Mouse (Mus musculus): Measurements from ENCODE around the gene Kxd1. TPM values are rescaled to one million over a fixed set of nuclear protein-coding genes. Genes with fewer than 3 reads are reported as not detected.

The Kxd1 gene
- polyA plus RNA-seq, 1 experiment from 2014 or later = 77.6 TPM

DNA sequence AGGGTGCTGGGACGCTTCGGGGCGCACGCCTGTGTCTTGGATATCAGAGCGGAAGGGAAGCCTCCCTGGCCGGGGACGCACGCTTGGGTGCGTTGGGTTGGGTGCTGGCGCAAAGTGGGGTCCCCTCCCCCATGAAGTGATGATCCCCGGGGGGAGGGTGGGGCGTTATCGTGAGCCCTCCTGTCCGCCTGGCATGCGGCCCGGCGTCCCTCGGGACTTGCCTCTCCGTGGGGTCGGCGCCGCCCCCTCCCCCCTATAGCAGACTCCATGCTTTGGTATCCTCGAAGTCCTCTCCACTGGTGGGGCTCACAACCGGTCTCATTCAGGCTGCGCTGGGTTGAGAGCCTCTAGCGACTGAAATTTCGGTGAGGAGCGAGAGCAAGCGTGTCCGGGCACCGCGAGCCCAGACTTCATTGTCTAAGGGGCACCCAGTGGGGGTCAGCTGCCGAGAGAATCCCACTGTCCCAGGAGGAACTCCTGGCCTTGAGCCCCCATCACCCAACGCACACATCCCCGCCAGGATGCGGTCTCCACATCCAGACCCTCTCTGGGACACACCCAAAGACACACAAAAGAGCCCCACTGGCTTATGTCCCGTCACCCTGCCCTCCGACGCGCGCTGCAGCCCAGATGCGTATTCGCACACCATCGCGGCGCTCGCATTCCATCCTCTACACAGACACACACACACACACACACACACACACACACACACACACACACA lies 33.9 kb downstream of the Kxd1 start:
- H3K4me1 ChIP-seq (ENCODE audit: control insufficient read depth, insufficient read depth, low read length) = peaks cover 25% of the 10 kb centered on the region
- H3K9me3 ChIP-seq (replicated peaks; ENCODE audit: control insufficient read depth, low read length) = no peaks in the 10 kb centered on the region
- 2% methylated on average over 47 of the region's 47 CpGs for WGBS
- peaks cover 95% of the 10 kb centered on the region for H3K27me3 ChIP-seq (ENCODE audit: control insufficient read depth, insufficient read depth, low read length)
- no peak overlapping the region for H3K27ac ChIP-seq (ENCODE audit: low read length)
- H3K9ac ChIP-seq (ENCODE audit: low read length) = peak overlapping the region; percentile 51; the same call in 1 of the 2 replicates
- H3K4me3 ChIP-seq (ENCODE audit: low read length) = peak overlapping the region; percentile 52
- peak overlapping the region; percentile 71; the same call in 1 of the 2 replicates for H3K4me2 ChIP-seq (ENCODE audit: low read depth, low read length)
- no peaks in the 10 kb centered on the region for H3K36me3 ChIP-seq (ENCODE audit: control insufficient read depth, insufficient read depth)
- no peak for ATAC-seq (replicated peaks; ENCODE audit: extremely low read depth, insufficient read depth, low FRiP score)

DNA sequence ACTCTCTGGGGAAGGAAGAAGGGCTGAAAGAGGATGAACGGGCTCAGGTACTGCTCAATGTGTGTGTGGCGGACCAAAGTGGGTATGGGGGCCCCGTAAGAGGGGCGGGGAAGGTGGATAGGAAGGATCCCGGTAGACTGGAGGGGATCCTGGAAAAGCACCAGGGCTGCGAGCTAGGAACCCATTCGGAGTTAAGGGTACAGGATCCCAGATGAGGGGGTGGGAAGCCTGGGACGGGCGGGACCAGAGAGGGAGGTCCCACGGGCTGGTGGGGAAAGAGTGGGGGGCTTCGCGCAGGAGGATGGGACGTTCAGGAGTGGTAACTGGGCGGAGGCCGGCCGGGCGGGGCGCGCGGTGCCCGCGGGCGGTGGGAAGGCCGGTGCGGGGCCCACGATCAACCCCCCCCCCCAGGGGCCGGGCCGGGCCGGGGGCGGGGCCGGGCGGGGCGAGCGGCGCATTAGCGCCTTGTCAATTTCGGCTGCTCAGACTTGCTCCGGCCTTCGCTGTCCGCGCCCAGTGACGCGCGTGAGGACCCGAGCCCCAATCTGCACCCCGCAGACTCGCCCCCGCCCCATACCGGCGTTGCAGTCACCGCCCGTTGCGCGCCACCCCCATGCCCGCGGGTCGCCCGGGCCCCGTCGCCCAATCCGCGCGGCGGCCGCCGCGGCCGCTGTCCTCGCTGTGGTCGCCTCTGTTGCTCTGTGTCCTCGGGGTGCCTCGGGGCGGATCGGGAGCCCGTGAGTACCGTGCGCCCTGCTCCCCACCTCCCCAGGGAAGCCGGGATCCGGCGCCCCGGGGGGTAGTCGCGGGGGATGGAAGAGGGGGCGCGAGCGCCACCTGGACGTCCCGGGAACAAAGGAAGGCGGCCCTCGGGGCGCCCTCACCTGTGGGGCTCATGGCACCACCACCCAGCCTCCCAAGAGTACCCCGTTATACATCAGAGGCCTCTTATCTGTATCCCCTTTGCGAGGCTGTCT lies 34.8 kb downstream of the Kxd1 start, which contains the start of gene Crlf1:
TSS of gene Crlf1 (plus strand) at position 495 of the 977 bp plus-strand sequence.
- Histone ChIP-seq H3K4me3 (ENCODE audit: low read length) (peak within 1 kb of the TSS; percentile 52), H3K36me3 (ENCODE audit: control insufficient read depth, insufficient read depth) (no peaks in the 10 kb centered on the region), H3K4me1 (ENCODE audit: control insufficient read depth, insufficient read depth, low read length) (peaks cover 32% of the 10 kb centered on the region), H3K27ac (ENCODE audit: low read length) (no peak within 1 kb of the TSS), H3K9ac (ENCODE audit: low read length) (peak within 1 kb of the TSS; percentile 51), H3K4me2 (ENCODE audit: low read depth, low read length) (peak within 1 kb of the TSS; percentile 71), H3K27me3 (ENCODE audit: control insufficient read depth, insufficient read depth, low read length) (peaks cover 95% of the 10 kb centered on the region), H3K9me3 (replicated peaks; ENCODE audit: control insufficient read depth, low read length) (no peaks in the 10 kb centered on the region)
- no peak; the same call in 1 of the 2 replicates for ATAC-seq (replicated peaks; ENCODE audit: extremely low read depth, insufficient read depth, low FRiP score)
- WGBS = 1% methylated on average over 73 of the region's 93 CpGs

DNA sequence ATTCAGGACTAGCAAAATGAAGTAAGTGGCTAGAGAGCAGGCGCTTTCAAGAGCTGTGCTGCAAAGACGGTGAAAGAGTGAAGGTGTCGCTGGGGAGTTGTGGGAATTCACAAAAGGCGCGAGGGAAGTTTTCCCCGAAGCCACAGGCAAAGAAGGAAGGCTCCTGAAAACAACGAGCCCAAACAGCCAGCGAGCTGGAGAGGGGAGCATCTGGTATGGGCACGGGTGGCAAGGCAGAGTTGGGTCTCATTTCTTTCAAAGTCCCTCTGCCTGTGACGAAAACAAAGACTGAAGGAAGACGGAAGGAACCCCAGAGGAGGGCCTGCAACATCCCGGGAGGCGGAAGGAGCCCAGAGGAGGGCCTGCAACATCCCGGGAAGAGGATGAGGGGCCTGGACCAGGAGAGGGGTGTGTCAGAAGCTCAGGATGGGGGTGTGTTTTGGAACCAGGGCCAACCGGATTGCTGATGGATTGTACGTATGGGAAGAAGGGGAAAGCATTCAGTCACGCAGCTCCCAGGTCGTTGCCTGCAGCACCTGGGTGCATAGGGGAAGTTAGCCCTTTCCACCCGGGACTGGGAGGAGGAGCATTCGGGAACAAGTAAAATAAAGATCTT lies 36.8 kb downstream of the Kxd1 start:
- no peak for ATAC-seq (replicated peaks; ENCODE audit: extremely low read depth, insufficient read depth, low FRiP score)
- no peaks in the 10 kb centered on the region for H3K9me3 ChIP-seq (replicated peaks; ENCODE audit: control insufficient read depth, low read length)
- H3K4me2 ChIP-seq (ENCODE audit: low read depth, low read length) = no peak overlapping the region
- H3K27me3 ChIP-seq (ENCODE audit: control insufficient read depth, insufficient read depth, low read length) = peaks cover 95% of the 10 kb centered on the region
- no peak overlapping the region for H3K9ac ChIP-seq (ENCODE audit: low read length)
- H3K4me3 ChIP-seq (ENCODE audit: low read length) = no peak overlapping the region
- 7% methylated on average over 20 of the region's 20 CpGs for WGBS
- H3K36me3 ChIP-seq (ENCODE audit: control insufficient read depth, insufficient read depth) = no peaks in the 10 kb centered on the region
- no peak overlapping the region for H3K27ac ChIP-seq (ENCODE audit: low read length)
- peaks cover 32% of the 10 kb centered on the region for H3K4me1 ChIP-seq (ENCODE audit: control insufficient read depth, insufficient read depth, low read length)

DNA sequence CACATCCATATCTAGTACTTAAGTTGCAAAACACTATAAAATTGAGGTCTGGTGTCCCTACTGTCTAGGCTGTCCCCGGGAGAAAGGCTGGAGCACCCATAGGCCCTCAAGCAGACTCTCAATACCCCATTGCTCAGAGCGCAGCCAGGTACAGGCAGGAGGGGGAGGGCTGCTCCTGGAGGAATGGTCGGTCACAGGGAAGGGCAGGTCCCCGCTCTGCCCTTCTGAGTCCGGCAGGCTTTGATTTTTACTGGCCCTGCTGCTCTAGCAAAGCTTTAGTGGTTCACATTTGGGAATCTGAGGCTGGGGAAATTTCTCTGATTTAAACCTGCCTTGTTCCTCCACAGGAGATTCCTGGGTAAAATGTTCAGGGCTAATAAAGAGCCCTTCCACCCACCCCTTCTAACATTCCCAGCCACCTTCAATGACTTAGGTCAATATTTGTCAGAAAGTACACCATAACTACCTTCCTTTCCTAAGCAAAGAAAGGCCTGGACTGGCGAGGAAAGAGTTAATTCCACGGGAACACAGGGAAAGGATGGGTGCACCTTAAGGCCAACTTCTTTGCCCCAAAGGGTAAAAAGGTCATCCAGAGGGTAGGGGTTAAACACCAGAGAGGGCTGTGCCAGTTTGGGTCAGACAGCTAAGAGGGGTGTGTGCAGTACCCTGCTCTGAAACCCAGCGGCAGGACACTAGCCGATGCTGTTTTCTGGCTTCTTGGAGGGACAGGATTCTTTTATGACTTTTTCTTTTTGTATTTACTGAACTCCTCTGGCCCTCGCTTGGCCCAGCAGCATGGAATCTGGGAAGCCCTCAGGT lies 37.5 kb downstream of the Kxd1 start:
- Histone ChIP-seq H3K4me3 (ENCODE audit: low read length) (no peak overlapping the region), H3K4me1 (ENCODE audit: control insufficient read depth, insufficient read depth, low read length) (peaks cover 32% of the 10 kb centered on the region), H3K9me3 (replicated peaks; ENCODE audit: control insufficient read depth, low read length) (no peaks in the 10 kb centered on the region), H3K4me2 (ENCODE audit: low read depth, low read length) (no peak overlapping the region), H3K27me3 (ENCODE audit: control insufficient read depth, insufficient read depth, low read length) (peaks cover 95% of the 10 kb centered on the region), H3K36me3 (ENCODE audit: control insufficient read depth, insufficient read depth) (no peaks in the 10 kb centered on the region), H3K9ac (ENCODE audit: low read length) (no peak overlapping the region), H3K27ac (ENCODE audit: low read length) (no peak overlapping the region)
- WGBS = 23% methylated on average over 10 of the region's 10 CpGs
- ATAC-seq (replicated peaks; ENCODE audit: extremely low read depth, insufficient read depth, low FRiP score) = no peak

DNA sequence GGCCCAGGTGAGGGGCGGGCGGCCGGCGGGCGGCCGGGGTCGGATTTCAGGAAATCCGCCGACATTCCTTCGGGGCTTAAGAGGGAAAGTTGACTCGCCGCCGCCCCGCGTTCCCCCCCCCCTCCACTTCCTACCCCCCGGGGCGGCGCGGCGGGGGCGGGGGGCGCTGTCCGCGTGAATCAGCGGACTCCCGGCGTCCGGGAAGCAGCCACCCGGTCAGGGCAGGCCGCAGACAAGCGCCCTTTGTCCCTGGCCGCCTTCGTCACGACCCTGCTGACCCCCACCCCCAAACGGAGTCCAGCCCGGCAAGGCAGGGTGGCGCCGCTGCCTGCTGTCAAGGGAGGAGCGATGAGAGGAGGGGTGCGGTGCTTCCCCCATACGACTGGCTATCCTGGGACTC lies 38.2 kb downstream of the Kxd1 start:
- peaks cover 32% of the 10 kb centered on the region for H3K4me1 ChIP-seq (ENCODE audit: control insufficient read depth, insufficient read depth, low read length)
- H3K9ac ChIP-seq (ENCODE audit: low read length) = peak overlapping the region; percentile 45; the same call in 1 of the 2 replicates
- peak overlapping the region; percentile 65 for H3K4me2 ChIP-seq (ENCODE audit: low read depth, low read length)
- no peaks in the 10 kb centered on the region for H3K36me3 ChIP-seq (ENCODE audit: control insufficient read depth, insufficient read depth)
- peak overlapping the region; percentile 42 for H3K4me3 ChIP-seq (ENCODE audit: low read length)
- 2% methylated on average over 36 of the region's 41 CpGs for WGBS
- no peak for ATAC-seq (replicated peaks; ENCODE audit: extremely low read depth, insufficient read depth, low FRiP score)
- no peak overlapping the region for H3K27ac ChIP-seq (ENCODE audit: low read length)
- peaks cover 95% of the 10 kb centered on the region for H3K27me3 ChIP-seq (ENCODE audit: control insufficient read depth, insufficient read depth, low read length)
- no peaks in the 10 kb centered on the region for H3K9me3 ChIP-seq (replicated peaks; ENCODE audit: control insufficient read depth, low read length)

DNA sequence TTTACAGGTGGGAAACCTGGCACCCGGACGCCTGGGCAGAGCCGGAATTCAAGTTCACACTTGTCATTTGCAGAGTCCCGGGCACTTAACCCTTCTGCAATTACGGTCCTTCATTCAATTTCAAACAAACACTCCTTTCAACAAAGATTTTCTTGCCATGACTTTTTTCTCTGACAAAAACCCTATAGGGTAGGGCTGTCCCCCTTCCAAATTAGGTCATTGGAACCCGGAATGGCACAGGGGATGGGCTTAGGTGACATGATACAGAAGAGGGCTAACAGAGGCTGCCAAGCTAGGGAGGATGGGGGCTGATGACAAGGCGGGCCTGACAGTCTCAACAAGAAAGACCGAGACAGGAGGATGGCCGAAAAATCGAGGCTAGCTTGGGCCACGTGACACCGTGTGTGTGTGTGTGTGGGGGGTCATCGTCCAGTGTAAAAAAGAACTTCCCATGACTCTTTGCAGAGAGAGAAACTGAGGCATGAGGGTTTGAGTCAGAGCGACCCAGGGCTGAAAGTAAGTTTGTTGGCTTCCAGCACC lies 38.8 kb downstream of the Kxd1 start:
- Histone ChIP-seq H3K4me2 (ENCODE audit: low read depth, low read length) (peak overlapping the region; percentile 65), H3K9me3 (replicated peaks; ENCODE audit: control insufficient read depth, low read length) (no peaks in the 10 kb centered on the region), H3K9ac (ENCODE audit: low read length) (peak overlapping the region; percentile 45; the same call in 1 of the 2 replicates), H3K4me3 (ENCODE audit: low read length) (peak overlapping the region; percentile 44), H3K36me3 (ENCODE audit: control insufficient read depth, insufficient read depth) (no peaks in the 10 kb centered on the region), H3K4me1 (ENCODE audit: control insufficient read depth, insufficient read depth, low read length) (peaks cover 32% of the 10 kb centered on the region), H3K27me3 (ENCODE audit: control insufficient read depth, insufficient read depth, low read length) (peaks cover 94% of the 10 kb centered on the region), H3K27ac (ENCODE audit: low read length) (no peak overlapping the region)
- 3% methylated on average over 14 of the region's 14 CpGs for WGBS
- ATAC-seq (replicated peaks; ENCODE audit: extremely low read depth, insufficient read depth, low FRiP score) = no peak

DNA sequence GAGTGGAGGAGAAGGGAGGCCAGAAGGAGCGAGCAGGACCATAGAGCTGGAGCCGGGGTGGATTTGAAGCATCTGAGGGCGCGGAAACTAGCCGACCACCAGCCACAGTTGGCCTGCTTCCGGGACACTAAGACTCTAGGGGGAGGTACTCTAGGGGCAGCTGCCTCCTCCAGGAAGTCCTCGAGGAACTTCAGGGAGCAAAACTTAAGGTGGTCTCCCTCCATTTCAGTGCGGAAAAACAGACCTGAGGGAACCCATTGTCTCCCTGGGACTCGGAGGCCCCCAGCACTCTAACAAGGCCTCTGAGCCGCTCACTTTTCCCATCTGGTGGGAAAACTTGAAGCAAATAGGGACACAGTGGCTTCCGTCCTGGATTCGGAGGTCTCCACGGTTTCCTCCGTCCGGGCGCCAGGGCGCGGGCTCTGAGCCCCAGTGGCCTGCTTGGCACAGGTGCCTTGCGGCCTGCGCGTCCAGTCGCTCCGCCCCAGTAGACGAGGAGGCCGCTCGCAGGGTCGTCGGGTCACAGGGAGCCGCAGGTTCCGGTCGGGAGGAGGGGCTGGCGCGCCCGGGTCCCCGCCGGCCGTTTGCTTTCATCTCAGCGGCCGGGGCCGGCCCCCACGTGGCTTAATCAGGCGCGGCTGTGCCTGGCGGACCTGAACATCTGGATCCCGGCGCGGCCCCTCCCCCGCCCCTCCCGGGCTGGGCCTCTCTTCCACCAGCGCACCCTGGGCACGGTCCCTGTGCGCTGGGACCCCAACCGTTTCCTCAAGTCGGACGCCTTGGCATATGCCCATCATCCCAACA lies 39.6 kb downstream of the Kxd1 start:
- 4% methylated on average over 55 of the region's 55 CpGs for WGBS
- H3K4me2 ChIP-seq (ENCODE audit: low read depth, low read length) = peak overlapping the region; percentile 61
- H3K36me3 ChIP-seq (ENCODE audit: control insufficient read depth, insufficient read depth) = no peaks in the 10 kb centered on the region
- H3K9me3 ChIP-seq (replicated peaks; ENCODE audit: control insufficient read depth, low read length) = no peaks in the 10 kb centered on the region
- ATAC-seq (replicated peaks; ENCODE audit: extremely low read depth, insufficient read depth, low FRiP score) = no peak
- peak overlapping the region; percentile 44 for H3K4me3 ChIP-seq (ENCODE audit: low read length)
- 0 out of 2 replicates have a peak overlapping the region, but pooled peaks have one; percentile 24 for H3K9ac ChIP-seq (ENCODE audit: low read length)
- peaks cover 90% of the 10 kb centered on the region for H3K27me3 ChIP-seq (ENCODE audit: control insufficient read depth, insufficient read depth, low read length)
- H3K4me1 ChIP-seq (ENCODE audit: control insufficient read depth, insufficient read depth, low read length) = peaks cover 24% of the 10 kb centered on the region
- no peak overlapping the region for H3K27ac ChIP-seq (ENCODE audit: low read length)

Measured in heart, embryonic 16.5 days (tissue).